Mouse (Mus musculus): ENCODE measurements around the gene Pga5.

Gene Pga5

DNA sequence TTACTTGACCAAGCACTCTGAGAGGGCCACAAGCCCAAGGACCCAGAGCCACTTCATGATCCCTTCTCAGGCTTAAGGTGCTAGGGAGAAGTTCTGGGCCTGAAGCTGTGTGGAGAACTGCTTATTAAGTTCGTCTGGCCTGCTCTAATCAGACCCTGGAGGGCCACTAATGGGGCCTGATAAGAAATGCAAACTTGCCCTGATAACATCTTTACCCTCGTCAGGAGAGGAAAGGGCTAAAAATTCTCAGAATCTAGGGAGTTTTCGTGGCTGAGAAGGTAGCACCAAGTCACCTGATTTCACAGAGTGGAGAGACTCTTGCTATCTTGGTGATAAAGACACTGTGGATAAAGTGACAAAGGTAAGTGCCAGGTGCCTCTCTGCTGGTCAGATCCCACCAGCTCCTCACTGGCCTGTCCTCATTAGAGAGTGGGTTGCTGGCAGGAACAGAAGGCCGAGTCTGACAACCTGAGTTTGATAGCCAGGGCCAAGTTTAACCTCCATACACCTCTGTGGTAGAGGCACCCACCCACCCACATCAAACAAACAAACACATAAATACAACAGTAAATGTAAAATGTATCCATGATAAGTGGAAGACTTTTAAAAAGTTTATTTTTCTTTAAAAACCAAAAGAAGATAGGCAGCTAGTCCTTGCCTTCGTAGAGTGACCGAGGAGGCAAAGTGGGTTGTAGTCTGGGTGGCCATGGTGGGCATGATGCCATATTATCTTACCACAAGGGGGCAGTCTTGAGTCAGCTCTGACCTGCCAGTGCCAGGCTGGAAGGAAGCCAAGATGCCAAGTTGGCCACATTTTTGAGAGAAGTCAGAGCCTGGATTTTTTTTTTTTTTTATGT is at the start of gene Pga5:
Pga5 (minus strand) TSS at position 157 of the 857 bp plus-strand sequence.
- in situ Hi-C loops (cut with MboI; ENCODE audit: low sequenced_read_pairs): no loop called here

DNA sequence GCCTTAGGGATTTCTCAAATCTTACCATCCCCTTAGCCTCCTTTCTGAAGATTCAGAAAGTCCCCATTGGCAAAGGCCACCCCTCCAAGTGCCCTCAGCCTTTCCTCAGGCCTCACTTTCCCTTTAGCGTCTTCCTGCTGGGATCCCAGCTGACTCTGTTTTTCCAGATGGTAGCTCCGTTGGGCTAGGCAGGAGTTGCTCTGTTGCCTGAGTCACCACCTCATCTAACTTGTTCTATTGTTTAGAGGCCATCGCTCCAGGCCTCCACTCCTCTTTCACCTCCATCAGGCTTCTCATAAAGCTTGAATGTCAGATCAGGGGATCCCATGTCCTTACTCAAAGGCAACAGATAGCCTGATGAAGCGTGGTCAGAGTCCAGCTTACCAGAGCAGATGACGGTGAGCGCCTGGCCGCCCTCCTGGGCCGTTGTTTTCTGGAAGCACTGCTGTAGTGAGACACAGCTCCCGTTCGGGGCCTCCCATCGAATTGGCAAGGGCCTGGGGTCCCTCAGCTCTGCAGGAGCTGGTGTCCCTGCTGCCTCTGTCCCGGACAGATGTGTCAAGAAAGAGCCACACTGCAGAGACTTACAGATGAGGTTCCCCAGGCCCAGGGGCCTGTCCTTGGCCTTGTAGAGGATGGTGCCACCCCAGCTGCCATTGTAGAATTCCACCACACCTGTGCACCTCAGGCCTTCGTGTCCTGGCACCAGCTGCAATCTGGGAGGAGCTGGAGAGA is 46.9 kb upstream of the Pga5 start:
- in situ Hi-C loops (cut with MboI; ENCODE audit: low sequenced_read_pairs): no loop called here

DNA sequence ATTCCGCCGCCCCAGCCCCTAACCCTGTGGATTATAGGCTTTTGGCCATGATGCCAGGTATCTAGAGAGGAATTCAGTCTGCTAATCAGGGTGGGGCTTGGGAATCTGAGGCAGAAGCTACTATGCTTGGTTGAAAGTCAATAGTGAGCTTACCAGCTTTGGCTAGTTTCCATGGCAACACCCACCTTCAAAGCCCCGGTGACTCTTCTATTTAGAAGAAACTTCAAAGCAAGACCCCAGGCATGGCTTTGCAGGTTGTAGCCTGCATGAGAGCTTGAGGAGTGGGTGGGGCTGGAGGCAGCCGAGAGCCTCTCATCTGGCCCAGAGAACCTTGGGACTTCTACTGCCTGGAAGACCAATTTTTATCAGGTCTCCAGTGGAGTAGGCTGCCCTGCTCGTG is 45.8 kb upstream of the Pga5 start:
- in situ Hi-C loops (cut with MboI; ENCODE audit: low sequenced_read_pairs): no loop called here

DNA sequence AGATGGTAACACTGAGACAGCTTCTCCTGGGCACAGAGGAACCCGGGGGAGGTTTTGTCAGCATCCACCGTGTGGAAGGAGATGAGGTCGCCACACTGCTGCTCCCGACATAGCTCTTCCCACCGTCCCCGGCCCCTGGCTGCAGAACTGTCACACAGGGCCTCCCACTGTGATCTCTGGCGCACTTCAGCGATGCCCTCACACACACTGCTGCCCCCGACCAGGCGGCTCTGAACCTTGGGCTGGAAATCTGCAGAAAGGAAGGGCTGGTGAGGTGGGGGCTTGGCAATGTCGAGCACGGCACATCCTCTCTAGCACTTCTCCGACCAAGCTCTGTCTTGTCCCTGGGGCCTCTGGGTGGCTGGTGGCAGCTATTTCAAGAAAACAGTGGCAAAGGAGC is 45.2 kb upstream of the Pga5 start:
- in situ Hi-C loops (cut with MboI; ENCODE audit: low sequenced_read_pairs): no loop called here

DNA sequence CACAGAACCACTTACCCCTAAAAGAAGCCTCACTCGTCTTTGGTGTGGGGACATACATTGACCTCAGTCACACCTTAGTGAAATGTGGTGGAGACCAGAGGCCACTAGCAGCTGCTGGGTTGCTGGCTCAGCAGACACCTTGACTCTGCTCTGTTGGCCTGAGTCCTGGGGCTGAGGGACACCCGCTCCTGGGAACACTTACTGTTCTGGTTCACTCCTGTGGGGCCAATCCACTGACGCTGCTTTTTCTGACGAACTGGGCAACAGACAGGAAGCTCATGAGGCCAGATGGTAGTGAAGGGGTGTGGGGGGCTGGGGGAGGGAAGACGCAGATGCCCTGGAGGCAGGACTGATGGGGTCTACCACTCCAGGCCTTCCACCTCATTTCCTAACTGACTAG is 43.2 kb upstream of the Pga5 start:
- in situ Hi-C loops (cut with MboI; ENCODE audit: low sequenced_read_pairs): no loop called here

DNA sequence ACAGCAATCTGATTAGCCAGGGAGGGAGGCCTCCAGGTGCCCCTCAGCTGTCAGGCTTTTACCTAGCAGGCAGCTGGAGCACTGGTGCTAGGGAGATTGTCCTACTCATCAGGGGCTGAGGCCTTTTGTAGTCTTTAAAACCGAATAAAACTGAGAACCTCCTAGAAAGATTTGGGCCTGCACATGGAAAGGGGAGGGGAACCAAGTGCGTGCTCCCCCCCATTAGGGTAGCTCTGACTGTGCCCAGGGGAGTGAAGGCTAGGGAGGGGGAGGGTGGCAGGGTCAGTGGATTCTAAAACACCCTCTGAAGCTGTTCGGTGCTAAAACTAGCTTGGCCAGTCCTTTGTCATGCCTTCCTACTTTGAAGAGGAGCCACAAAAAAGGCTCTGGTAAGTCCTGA is 42.7 kb upstream of the Pga5 start:
- in situ Hi-C loops (cut with MboI; ENCODE audit: low sequenced_read_pairs): no loop called here

DNA sequence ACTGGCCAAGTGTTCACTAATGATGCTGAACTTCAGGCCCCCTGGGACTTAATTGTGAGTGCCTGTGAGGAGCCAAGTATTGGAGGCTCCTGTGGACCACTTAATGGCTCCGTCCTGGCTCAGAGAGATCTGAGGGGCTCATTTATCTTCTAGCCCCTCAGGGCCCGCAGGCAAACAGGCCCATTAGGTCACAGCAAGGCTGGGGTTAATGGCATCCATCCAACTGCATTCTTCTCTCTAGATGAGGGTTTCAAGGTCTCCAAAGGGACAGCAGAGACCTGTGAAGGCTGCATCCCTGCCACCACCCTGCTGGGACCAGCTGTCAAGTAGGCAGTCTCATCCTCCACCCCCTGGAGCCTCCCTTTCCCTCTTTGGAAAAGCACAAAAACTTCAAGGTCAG is 41.9 kb upstream of the Pga5 start:
- in situ Hi-C loops (cut with MboI; ENCODE audit: low sequenced_read_pairs): no loop called here

DNA sequence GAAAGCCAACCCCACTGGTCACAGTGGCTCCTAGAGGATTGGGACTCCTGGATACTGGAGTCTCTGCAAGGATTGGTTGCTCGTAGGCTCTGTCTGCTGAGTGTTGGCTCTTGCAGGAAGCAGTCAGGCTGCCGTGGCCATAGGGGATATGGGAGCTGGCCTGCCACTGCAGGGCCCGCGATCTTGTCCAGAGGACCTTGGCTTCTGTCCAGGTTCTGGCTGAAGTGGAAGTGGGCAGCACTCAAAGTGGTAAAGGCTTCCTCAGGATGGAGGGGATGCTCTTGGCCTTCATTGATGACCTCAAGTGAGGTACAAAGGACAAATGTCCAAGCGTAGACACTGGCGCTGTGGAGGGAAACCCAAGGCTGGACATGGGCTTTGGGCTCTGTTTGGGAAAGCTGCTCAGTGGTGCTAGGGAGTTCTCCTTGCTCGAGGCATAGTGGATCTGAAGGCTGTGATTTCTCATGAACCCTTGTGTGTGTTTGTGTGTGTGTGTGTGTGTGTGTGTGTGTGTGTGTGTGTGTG is 40.4 kb upstream of the Pga5 start:
- in situ Hi-C loops (cut with MboI; ENCODE audit: low sequenced_read_pairs): no loop called here

DNA sequence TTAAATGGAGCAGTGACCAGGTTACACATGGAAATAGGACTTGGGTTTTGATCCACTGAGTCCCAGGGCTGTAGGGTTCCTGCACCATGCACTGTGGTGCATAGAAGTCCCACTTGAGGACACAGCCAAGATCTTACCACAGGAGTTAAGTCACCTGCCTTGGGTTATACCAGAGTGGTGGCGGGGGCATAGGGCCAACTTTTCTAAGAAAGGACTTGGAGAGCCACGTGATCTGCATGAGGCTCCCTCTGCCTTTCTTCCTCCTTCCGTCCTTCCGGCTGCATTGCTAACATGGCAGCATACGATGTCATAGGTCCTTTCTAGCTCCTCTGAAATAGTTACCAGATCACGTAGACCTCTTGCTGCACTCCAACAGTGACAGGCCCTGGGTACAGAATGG is 37.6 kb upstream of the Pga5 start:
- in situ Hi-C loops (cut with MboI; ENCODE audit: low sequenced_read_pairs): no loop called here

DNA sequence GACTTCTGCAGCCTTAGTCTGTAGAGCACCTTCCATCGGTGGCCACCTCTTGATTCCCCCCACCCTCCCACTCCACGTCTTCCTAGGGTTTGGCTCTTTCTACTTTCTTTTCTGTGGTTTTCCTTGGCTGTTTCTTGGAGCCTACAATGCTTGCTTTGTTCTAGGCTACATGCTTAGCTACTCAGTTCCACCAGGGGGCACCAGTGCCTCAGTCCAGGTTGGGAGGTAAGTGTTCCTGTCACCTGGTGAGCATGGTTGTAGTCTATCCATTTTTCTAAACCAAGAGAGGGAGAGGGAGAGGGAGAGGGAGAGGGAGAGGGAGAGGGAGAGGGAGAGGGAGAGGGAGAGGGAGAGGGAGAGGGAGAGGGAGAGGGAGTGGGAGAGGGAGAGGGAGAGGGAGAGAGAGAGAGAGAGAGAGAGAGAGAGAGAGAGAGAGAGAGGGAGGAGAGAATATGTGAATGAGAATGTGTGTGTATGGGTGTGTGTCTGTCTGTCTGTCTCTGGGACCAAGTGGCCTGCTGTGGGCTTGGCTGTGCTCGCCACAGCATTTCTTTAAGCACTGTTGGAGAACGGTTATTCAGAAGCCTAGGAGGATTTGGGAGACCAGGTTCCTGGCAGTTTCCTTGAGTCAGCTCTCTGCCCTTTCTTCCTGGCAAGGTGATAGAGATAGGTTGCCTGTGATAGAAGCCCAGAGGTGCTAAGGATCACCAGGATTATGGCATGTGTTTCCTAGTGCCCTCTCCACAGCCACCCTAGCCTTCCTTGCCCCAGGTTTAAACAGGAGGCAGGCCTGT is 37.0 kb upstream of the Pga5 start:
- in situ Hi-C loops (cut with MboI; ENCODE audit: low sequenced_read_pairs): no loop called here

DNA sequence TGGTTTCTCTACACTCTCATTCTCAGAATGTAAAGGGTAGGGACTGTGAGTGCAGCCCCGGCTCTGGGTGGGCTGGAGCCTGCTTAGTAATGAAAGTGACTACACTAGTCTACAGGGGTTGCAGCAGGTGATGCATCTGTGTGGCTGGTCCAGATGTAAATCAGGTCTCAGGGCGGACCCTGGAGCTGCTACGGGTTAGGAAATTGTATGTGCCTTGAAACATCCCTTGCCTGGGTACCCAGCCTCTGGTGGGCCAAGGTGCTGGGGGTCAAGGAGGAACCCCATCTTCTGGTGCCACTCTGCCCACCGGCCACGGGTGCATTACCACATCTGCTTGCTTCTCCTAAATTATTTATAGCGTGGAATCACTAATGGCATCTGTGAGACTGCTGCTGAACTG is 36.3 kb upstream of the Pga5 start:
- in situ Hi-C loops (cut with MboI; ENCODE audit: low sequenced_read_pairs): no loop called here

DNA sequence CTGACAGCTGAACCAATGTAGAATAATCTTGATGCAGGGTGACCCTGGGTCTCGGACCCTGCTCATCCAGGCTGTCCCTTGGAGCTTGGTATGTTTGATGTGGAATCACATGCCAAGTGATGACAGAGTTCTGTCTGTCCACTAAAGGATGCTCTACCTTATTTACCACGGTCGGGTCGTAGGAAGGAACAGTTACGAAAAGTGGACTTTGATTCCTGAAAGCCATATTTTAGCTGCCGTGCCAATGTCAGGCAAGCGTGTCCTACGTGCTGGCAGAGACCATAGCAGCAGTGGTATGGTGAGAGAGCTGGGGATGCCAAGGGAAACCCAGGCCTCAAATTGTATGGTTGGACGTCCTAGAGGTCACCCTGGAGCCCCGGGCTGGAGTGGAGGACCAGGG is 35.7 kb upstream of the Pga5 start:
- in situ Hi-C loops (cut with MboI; ENCODE audit: low sequenced_read_pairs): no loop called here

DNA sequence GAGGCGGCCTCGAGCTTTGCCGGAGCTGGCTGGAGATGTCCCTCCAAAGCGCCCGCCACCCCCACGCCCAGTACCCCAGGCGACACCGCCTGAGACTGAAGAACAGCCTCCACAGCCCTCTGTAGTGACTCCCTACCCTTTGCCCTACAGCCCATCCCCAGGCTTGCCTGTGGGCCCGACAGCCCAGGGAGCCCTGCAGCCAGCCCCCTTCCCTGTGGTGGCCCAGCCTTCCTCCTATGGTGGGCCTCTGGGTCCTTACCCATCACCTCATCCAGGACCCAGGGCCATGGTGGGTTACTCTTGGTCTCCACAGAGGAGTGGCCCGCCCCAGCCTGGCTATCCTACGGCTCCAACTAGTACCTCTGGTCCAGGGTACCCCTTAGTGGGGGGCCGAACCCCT is 34.8 kb upstream of the Pga5 start:
- in situ Hi-C loops (cut with MboI; ENCODE audit: low sequenced_read_pairs): no loop called here

DNA sequence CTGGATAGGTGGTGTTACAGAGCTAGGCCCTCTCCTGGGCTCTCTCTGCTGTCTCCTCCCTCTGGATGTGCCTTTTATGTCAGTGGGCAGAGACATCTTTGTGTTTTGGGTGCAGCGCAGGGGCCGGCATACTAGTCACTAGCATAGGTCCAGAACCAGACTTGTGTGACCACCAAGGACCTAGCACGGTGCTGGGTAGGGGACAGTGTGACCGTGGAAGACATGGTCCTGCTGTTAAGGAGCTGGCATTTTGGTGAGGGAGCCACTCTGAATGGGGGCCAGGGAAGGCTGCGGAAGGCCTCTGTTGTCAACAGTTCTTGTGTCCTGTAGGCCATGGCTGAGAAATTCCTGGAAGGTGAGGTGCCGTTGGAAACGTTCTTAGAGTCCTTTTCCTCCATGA is 34.3 kb upstream of the Pga5 start:
- in situ Hi-C loops (cut with MboI; ENCODE audit: low sequenced_read_pairs): no loop called here

DNA sequence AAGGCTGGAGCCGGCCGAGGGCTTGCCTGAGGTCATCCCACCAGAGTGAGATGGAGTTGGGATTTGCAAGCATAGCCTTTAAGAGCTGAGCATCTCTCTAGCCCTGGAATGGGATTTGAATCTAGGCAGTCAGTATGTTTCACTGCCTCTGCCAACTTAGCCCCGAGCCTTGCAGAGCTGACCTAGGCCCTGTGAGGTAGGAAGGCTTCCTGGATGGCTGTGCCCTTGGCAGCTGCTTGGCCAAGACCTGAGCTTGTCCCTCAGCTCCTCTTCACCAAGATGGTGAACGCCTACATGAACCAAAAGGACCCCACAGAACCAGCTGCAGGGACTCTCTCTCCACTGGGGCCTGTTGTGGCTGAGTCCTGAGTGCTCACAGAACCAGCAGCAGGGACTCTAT is 32.9 kb upstream of the Pga5 start:
- in situ Hi-C loops (cut with MboI; ENCODE audit: low sequenced_read_pairs): no loop called here

DNA sequence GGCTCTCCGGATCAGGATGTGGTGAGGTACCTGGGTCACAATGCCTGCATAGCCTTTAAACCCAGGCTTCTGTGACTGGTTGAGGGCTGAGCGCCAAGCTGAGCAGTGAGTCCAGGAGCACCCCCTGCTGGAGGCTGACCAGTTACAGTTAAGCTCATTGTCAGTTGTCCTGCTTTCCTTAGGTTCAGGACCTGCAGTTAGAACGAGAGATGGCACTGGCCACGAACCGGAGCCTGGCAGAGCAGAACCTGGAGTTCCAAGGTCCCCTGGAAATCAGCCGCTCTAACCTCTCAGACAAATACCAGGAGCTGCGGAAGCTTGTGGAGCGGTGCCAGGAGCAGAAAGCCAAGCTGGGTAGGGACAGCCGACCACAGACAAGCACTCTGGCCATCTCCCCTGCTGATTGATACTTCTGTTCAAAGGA is 32.2 kb upstream of the Pga5 start:
- in situ Hi-C loops (cut with MboI; ENCODE audit: low sequenced_read_pairs): no loop called here

DNA sequence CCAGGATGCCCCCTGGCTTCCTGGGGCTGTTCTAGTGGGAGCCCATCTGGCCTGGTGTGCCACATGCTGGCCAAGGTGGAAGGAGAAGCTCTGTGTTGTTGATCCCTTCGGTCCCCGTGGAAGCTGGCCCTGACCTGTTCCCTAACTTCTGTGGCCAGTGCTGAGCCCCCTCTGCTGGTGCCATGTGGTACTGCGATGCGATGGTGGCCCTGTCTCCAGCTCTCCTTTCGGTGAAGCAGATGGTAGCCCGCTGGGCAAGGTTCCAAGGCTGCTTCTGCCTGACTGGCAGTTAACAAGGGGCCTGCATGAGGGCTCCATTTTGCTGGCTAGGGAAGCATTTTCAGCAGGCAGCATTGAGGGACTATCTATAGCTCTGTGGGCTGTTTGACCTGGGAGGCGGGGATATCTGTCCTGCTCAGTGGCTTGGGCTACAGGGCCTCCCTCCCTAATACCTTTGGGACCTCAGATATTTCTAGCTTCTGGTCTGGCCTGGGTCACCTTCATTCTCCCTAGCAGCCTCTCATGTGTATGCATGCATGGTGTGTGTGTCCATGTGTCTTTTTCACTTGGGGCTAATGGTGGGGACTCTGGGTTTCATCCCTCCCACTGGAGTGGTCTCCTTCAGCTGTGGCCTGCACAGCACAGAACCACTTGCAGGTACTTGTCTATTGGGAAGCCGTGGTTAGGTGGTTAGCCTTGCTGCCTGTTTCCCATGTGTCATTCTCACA is 31.7 kb upstream of the Pga5 start:
- in situ Hi-C loops (cut with MboI; ENCODE audit: low sequenced_read_pairs): no loop called here

DNA sequence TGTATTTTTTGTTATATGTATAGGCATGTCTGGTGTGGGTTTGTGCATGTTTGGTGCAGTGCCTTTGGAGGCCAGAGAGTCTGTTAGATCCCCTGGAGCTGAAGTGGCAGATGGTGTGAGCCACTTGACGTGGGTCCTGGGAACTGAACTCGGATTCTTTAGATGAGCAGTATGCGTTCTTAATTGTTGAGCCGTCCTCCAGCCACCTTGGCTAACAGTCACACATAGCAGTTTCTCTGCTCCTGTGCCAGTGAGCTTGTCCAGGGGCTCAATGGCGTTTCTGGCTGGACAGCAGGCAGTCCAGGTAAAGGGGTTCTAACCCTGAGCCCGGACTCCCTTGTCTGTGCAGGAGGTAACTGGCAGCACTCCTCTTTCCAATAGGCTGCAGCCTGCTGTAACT is 31.0 kb upstream of the Pga5 start:
- in situ Hi-C loops (cut with MboI; ENCODE audit: low sequenced_read_pairs): no loop called here

DNA sequence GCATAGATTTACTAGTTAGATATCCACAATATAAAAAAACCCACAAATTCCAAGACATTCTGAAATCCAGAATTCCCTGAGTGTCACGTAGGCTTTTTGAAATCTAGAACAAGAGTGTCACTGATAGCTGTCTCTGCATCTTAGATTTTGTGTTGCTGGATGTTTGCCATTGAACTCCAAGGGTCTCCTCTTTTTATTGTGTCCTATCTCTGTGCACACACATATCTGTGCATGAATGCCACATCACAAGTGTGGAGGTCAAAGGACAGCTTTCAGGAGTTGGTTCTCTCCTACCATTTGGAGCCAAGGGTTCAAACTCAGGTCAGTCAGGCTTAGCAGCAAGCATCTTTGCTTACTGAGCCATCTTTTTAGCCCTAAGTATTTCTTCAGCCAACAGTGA is 30.0 kb upstream of the Pga5 start:
- in situ Hi-C loops (cut with MboI; ENCODE audit: low sequenced_read_pairs): no loop called here

DNA sequence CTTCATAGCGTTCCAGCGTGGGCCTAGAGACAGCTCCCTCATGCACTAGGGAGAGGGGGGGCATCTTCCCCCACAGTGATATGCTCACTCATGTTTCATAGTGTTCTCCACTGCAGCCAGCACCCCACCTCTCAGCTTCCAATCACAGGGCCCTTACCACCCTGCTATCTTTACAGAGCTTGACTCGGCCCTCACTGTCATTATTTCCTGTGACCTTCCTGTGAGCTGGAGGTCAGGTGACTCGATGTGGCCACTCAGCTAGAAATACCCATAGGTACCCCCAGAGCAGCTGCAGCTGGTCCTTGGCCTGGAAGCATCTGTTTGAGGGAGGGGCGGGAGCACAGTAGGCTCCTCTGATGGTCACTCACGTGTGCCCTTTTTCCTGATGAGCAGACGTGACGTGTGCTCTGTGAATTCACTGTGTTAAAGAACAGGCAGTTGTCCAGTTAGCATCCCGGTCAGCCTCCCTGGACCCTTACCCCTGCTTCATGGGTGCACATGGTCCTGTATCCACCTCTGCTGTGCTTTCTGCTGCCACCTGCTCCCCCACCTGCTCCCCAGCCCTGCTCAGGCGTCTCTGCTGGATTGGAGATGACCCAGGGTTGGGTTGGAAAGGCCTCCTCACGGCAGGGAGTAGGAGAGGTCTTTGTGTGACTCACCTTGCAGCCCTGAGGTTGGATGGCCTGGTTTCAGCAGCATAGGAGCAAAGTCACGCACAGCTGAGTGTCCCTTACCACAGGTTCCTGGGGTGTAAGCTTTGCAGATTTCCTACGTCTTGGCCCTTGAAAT is 29.4 kb upstream of the Pga5 start:
- in situ Hi-C loops (cut with MboI; ENCODE audit: low sequenced_read_pairs): no loop called here
